Mouse (Mus musculus): ENCODE measurements around the gene Abcc6. TPM values are rescaled to one million over a fixed set of nuclear protein-coding genes. Genes with fewer than 3 reads are reported as not detected.

Gene Abcc6
- total RNA-seq, 2 experiments from 2014 or later = 1.4 to 2.1 TPM

- intact Hi-C loops (cut with DNase I) = loop anchor here (2.0 kb wide), 1 partner anchor 26 kb away; the partner anchor contains the start of genes Syngr4 and Tmem143
- H3K27ac ChIP-seq = peak overlapping the region; percentile 89
- DNase-seq (ENCODE audit: extremely low spot score in 1 of 2, low spot score in 2 of 2) = peak; percentile 85 to 89
- no peak for TF ChIP-seq CTCF (IDR thresholded peaks at IDR 0.05)
- peak overlapping the region; percentile 53 for H3K4me3 ChIP-seq
Observed at GRCm38 (mm10) chr7:45922928-45923761, 107.0 kb downstream of the Abcc6 start.

- Histone ChIP-seq H3K4me3 (no peak overlapping the region), H3K27ac (peak overlapping the region; percentile 89; the same call in 1 of the 2 replicates)
- DNase-seq (ENCODE audit: extremely low spot score in 1 of 2, low spot score in 2 of 2) = no peak
- TF ChIP-seq CTCF (IDR thresholded peaks at IDR 0.05) = no peak
- intact Hi-C loops (cut with DNase I) = loop anchor here (2.0 kb wide), 1 partner anchor 25 kb away; the partner anchor contains the start of genes Syngr4 and Tmem143
Observed at GRCm38 (mm10) chr7:45921950-45922600, 108.0 kb downstream of the Abcc6 start.

DNA sequence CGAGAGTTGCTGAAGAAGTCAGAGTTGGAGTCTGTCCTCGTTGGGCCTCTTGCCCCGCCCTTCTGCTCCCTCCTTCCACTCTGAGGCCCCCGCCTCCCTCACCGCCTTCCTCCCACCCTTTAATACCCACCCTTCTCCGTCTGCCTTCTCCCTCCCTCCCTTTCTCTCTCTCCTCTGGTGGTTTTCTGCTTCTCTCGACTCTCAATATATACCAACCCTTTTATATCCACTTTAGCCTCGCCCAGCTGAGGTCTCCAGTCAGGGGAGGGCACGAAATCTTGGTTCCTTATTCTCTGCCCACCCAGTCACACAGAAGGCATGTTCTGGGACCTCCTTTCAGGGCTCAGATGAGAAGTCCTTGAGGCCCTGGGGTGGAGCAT lies 108.9 kb downstream of the Abcc6 start, which contains the start of gene Emp3:
Emp3 (minus strand) TSS at position 163 of the 380 bp plus-strand sequence.
- TF ChIP-seq CTCF (IDR thresholded peaks at IDR 0.05) = no peak
- Histone ChIP-seq H3K27ac (peak within 1 kb of the TSS; percentile 89; the same call in 1 of the 2 replicates), H3K4me3 (no peak within 1 kb of the TSS)
- DNase-seq (ENCODE audit: extremely low spot score in 1 of 2, low spot score in 2 of 2) = no peak
- intact Hi-C loops (cut with DNase I) = no loop called here

GRCm38 (mm10) chr7:45920583-45921241 lies 109.4 kb downstream of the Abcc6 start:
- Histone ChIP-seq H3K27ac (peak overlapping the region; percentile 36; the same call in 1 of the 2 replicates), H3K4me3 (no peak overlapping the region)
- intact Hi-C loops (cut with DNase I) = no loop called here
- DNase-seq (ENCODE audit: extremely low spot score in 1 of 2, low spot score in 2 of 2) = peak in 1 of 2 experiments; percentile 36
- no peak for TF ChIP-seq CTCF (IDR thresholded peaks at IDR 0.05)

GRCm38 (mm10) chr7:45919761-45920160 lies 110.3 kb downstream of the Abcc6 start:
- intact Hi-C loops (cut with DNase I) = no loop called here
- H3K4me3 ChIP-seq = no peak overlapping the region
- no peak for TF ChIP-seq CTCF (IDR thresholded peaks at IDR 0.05)
- no peak overlapping the region for H3K27ac ChIP-seq
- no peak for DNase-seq (ENCODE audit: extremely low spot score in 1 of 2, low spot score in 2 of 2)

- peak; percentile 48 for TF ChIP-seq CTCF (IDR thresholded peaks at IDR 0.05)
- intact Hi-C loops (cut with DNase I) = no loop called here
- DNase-seq (ENCODE audit: extremely low spot score in 1 of 2, low spot score in 2 of 2) = no peak
- H3K4me3 ChIP-seq = no peak overlapping the region
- H3K27ac ChIP-seq = no peak overlapping the region
Observed at GRCm38 (mm10) chr7:45919083-45919671, 110.9 kb downstream of the Abcc6 start.

- no peak for TF ChIP-seq CTCF (IDR thresholded peaks at IDR 0.05)
- no peak overlapping the region for H3K27ac ChIP-seq
Observed at GRCm38 (mm10) chr7:45917926-45918325, 112.2 kb downstream of the Abcc6 start.

More at GRCm38 (mm10) chr7:45917926-45918325, 112.2 kb downstream of the Abcc6 start:
- intact Hi-C loops (cut with DNase I) = no loop called here
- DNase-seq (ENCODE audit: extremely low spot score in 1 of 2, low spot score in 2 of 2) = no peak
- H3K4me3 ChIP-seq = no peak overlapping the region

Other genes with a start within 250 kb of the Abcc6 start
- gene Lmtk3, start 246.6 kb downstream of the Abcc6 start, total RNA-seq (2021) = 100 to 1,000 TPM; 258 to 279 TPM
- 10 to 100 TPM; 11.3 to 13.6 TPM for gene Sult2b1, start 245.6 kb downstream of the Abcc6 start, total RNA-seq (2021)
- 100 to 1,000 TPM; 172 to 185 TPM for gene Cyth2, start 215.7 kb downstream of the Abcc6 start, total RNA-seq (2021)
- gene Kcnj14, start 205.5 kb downstream of the Abcc6 start, total RNA-seq (2021) = 1 to 10 TPM; 2.3 to 2.5 TPM
- 10 to 100 TPM; 17.9 to 22.1 TPM for gene Grwd1, start 199.4 kb downstream of the Abcc6 start, total RNA-seq (2021)
- gene Kdelr1, start 157.5 kb downstream of the Abcc6 start, total RNA-seq (2021) = 10 to 100 TPM; 67.4 to 75.4 TPM
- gene Grin2d, start 151.9 kb downstream of the Abcc6 start, total RNA-seq (2021) = 10 to 100 TPM; 13.4 to 14.7 TPM
- gene Syngr4, start 133.6 kb downstream of the Abcc6 start, total RNA-seq (2021) = not detected
- 10 to 100 TPM; 21.8 to 22.3 TPM for gene Tmem143, start 133.4 kb downstream of the Abcc6 start, total RNA-seq (2021)
- 1 to 10 TPM; 3.1 to 8.7 TPM for gene Emp3, start 108.9 kb downstream of the Abcc6 start, total RNA-seq (2021)
- 1 to 10 TPM; 2.3 TPM for gene Ccdc114, start 106.2 kb downstream of the Abcc6 start, total RNA-seq (2021)
- 100 to 1,000 TPM; 102 to 105 TPM for gene Nomo1, start 3.4 kb upstream of the Abcc6 start, total RNA-seq (2021)
- 10 to 100 TPM; 41.0 to 45.4 TPM for gene Kcnj11, start 70.5 kb upstream of the Abcc6 start, total RNA-seq (2021)
- 10 to 100 TPM; 38.6 to 43.8 TPM for gene Abcc8, start 149.7 kb upstream of the Abcc6 start, total RNA-seq (2021)
- gene Ush1c, start 208.2 kb upstream of the Abcc6 start, total RNA-seq (2021) = under 1 TPM in 1 of 2 experiments, not detected in 1; 0.14 TPM
- gene Otog, start 210.7 kb upstream of the Abcc6 start, total RNA-seq (2021) = under 1 TPM; 0.07 to 0.19 TPM